Mouse (Mus musculus) urinary bladder, postnatal 0 days (tissue): ENCODE data around the gene Rdh8. TPM values are rescaled to one million over a fixed set of nuclear protein-coding genes. Genes with fewer than 3 reads are reported as not detected.

Experiments
- polyA plus RNA-seq: library from polyadenylated mRNA; unstranded; fragments of >200 nt; fragmentation: Nextera tagmentation; extraction: Ambion mirVana; gene quantifications from 2 replicates; pipeline ENCODE4 v1.2.1, GENCODE M21; 2015

Rdh8 gene
- not detected in 2 replicates for polyA plus RNA-seq

DNA sequence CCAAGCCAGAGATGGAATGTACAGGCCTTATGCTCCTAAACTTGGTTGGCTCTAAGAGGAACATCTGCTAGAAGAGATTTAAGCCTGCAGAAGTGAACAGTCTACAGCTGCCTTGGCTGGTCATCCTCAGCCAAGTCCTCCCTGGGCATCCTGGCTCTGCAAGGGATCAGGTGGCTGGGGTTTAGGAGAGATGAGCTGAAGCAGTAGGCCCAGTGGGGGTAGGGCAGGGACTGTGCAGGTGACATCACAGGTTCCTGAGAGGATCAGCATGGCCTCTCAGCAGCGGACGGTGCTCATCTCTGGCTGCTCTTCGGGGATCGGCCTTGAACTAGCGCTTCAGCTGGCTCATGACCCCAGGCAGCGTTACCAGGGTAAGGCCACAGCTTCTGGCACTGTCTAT is at the start of gene Rdh8:
Gene Rdh8 (plus strand): TSS at position 268 of the 400 bp plus-strand sequence.

DNA sequence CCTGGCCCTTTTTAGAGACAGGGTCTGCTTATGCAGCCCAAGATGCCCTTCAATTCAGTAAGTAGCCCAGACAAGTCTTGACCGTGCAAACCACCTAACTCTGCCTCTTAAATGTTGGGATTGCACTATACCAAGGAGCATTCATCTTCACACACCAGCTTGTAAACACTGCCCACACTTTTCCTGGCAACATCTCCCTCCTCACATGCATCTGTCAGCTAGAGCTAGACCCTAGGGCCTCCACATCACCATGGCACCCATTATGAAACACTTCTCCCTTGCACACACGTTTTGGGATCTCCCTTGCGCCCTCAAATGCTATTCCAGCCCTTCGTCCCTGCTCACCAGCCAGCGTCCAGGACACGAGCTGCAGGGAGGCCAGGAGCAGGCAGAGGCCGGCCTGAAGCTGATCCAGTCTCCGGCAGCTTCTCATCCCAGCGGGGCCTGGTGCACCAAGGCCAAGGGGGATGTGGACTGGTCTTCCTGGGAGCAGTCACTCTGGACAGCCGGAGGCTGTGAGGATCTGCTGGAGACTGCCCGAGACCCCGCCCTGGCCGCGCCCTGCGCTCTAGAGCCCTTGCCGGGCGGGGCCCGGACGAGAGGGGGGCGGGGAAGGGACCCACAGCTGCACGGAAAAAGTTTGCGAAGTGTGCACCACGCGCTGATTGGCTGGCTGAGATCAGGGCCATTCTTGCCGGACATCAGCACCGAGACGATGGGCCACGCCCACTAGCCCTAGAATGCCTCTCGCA is 3.6 kb upstream of the Rdh8 start, which contains the start of gene Col5a3:
Gene Col5a3 (minus strand): TSS at position 547 of the 752 bp plus-strand sequence.

DNA sequence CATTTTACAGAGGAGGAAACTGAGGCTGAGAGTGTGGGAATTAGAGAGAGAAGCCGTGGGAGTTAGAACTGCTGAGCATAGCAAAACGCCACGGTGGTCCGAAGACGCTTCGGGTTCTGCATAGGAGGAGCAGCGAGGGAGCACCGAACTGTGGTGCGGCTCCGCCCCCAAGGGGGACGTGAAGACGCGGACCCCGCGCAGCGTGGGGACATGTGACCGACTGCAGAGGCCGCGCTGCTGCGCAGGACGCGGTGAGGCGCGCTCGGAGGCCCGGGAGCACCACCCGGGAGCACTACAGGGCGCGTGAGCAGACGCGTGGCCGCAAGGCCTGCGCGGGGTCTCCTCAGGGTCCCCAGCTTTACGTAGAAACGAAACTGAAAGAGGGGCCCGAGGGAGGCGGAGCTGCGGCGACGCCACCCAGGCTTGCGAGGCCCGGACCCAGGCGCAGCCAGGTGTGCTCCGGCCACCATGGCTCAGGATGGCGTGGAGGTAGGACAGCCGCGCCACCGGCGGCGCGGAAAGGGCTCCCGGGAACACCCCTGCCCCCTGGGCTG is 50.2 kb downstream of the Rdh8 start, which contains the start of gene A230050P20Rik:
Gene A230050P20Rik (plus strand): TSS at position 195 of the 554 bp plus-strand sequence.

Other genes starting within 250 kb of the Rdh8 start
- 6.2 and 6.6 TPM in 2 replicates for gene Zfp846, start 237.2 kb upstream of the Rdh8 start, polyA plus RNA-seq
- 287 and 316 TPM in 2 replicates for gene Ubl5, start 175.6 kb upstream of the Rdh8 start, polyA plus RNA-seq
- gene Fbxl12, start 173.7 kb upstream of the Rdh8 start, polyA plus RNA-seq, result 9.2 and 10.4 TPM in 2 replicates
- 36.1 and 37.6 TPM in 2 replicates for gene Pin1, start 166.4 kb upstream of the Rdh8 start, polyA plus RNA-seq
- gene Olfm2, start 72.2 kb upstream of the Rdh8 start, polyA plus RNA-seq, result 5.4 and 6.0 TPM in 2 replicates
- 8.1 and 11.4 TPM in 2 replicates for gene Col5a3, start 3.4 kb upstream of the Rdh8 start, polyA plus RNA-seq
- gene A230050P20Rik, start 50.1 kb downstream of the Rdh8 start, polyA plus RNA-seq, result 11.9 and 16.2 TPM in 2 replicates
- 9.4 and 11.5 TPM in 2 replicates for gene Angptl6, start 61.2 kb downstream of the Rdh8 start, polyA plus RNA-seq
- gene Ppan, start 69.7 kb downstream of the Rdh8 start, polyA plus RNA-seq, result 36.3 and 39.8 TPM in 2 replicates
- 215 and 220 TPM in 2 replicates for gene Eif3g, start 80.1 kb downstream of the Rdh8 start, polyA plus RNA-seq
- gene Dnmt1, start 141.4 kb downstream of the Rdh8 start, polyA plus RNA-seq, result 19.8 and 22.3 TPM in 2 replicates
- gene S1pr2, start 158.3 kb downstream of the Rdh8 start, polyA plus RNA-seq, result 42.4 and 46.4 TPM in 2 replicates
- 98.2 and 105 TPM in 2 replicates for gene Mrpl4, start 184.2 kb downstream of the Rdh8 start, polyA plus RNA-seq
- 15.9 and 21.2 TPM in 2 replicates for gene Icam1, start 197.5 kb downstream of the Rdh8 start, polyA plus RNA-seq
- 0.82 and 0.83 TPM in 2 replicates for gene Icam4, start 210.9 kb downstream of the Rdh8 start, polyA plus RNA-seq
- 0.08 and 0.14 TPM in 2 replicates for gene Icam5, start 213.6 kb downstream of the Rdh8 start, polyA plus RNA-seq
- gene Zglp1, start 248.6 kb downstream of the Rdh8 start, polyA plus RNA-seq, result not detected in 2 replicates